Mouse (Mus musculus) forebrain, embryonic 11.5 days (tissue): ENCODE measurements around the gene Tecpr1. TPM values are rescaled to one million over a fixed set of nuclear protein-coding genes. Genes with fewer than 3 reads are reported as not detected.

Source experiments
- ATAC-seq: fragments of 200-750 bp; cut with Nextera tagmentation; replicated peaks from 2 replicates; pipeline ENCODE4 v1.8.0; 2017; ENCODE audit warnings: moderate TSS enrichment; ENCODE audit not compliant: low FRiP score
- DNase-seq: peaks from one replicate; pipeline ENCODE4 v3.0.0-alpha.2; 2017; ENCODE audit warnings: low spot score
- H3K27ac ChIP-seq: fragments of 300-500 bp; sonication (generic); 2 replicates; pipeline ENCODE4 v1.5.1; 2014; ENCODE audit warnings: low read depth, low read length
- H3K27me3 ChIP-seq: fragments of 300-500 bp; sonication (generic); 2 replicates; pipeline ENCODE4 v1.6.1; 2014; ENCODE audit warnings: mild to moderate bottlenecking, low read length, mixed read lengths; ENCODE audit not compliant: control insufficient read depth, insufficient read depth
- H3K36me3 ChIP-seq: fragments of 300-500 bp; sonication (generic); 2 replicates; pipeline ENCODE4 v1.6.1; 2014; ENCODE audit warnings: mild to moderate bottlenecking, low read length, moderate library complexity, mixed read lengths; ENCODE audit not compliant: control insufficient read depth, insufficient read depth
- H3K4me1 ChIP-seq: fragments of 300-500 bp; sonication (generic); replicated peaks from 2 replicates; pipeline ENCODE4 v1.6.1; 2014; ENCODE audit warnings: low read length, mixed read lengths; ENCODE audit not compliant: control insufficient read depth, insufficient read depth
- H3K4me2 ChIP-seq: fragments of 300-500 bp; sonication (generic); 2 replicates; pipeline ENCODE4 v1.6.1; 2014; ENCODE audit warnings: low read depth, mild to moderate bottlenecking, low read length, moderate library complexity, mixed read lengths; ENCODE audit not compliant: severe bottlenecking
- H3K4me3 ChIP-seq: fragments of 300-500 bp; sonication (generic); 2 replicates; pipeline ENCODE4 v1.5.1; 2014; ENCODE audit warnings: low read depth, low read length
- H3K9ac ChIP-seq: fragments of 300-500 bp; sonication (generic); 2 replicates; pipeline ENCODE4 v1.6.1; 2014; ENCODE audit warnings: low read length
- H3K9me3 ChIP-seq: fragments of 300-500 bp; sonication (generic); 2 replicates; pipeline ENCODE4 v1.6.1; 2016; ENCODE audit warnings: low read length, mixed read lengths; ENCODE audit not compliant: control insufficient read depth
- WGBS: fragments of 180-500 bp; shearing (Covaris S2); extraction: QIAGEN DNeasy Blood & Tissue Kit; methylation state at CpG from one replicate; pipeline ENCODE4 v1.1.7; 2014; 5-methylcytosine and 5-hydroxymethylcytosine counted together
- polyA plus RNA-seq: library from polyadenylated mRNA; unstranded; fragments of >200 nt; fragmentation: Nextera tagmentation; extraction: Ambion mirVana; gene quantifications from 2 replicates; pipeline ENCODE4 v1.2.1, GENCODE M21; 2014

The Tecpr1 gene
- polyA plus RNA-seq, 1 experiment from 2014 or later: 20.1 TPM

DNA sequence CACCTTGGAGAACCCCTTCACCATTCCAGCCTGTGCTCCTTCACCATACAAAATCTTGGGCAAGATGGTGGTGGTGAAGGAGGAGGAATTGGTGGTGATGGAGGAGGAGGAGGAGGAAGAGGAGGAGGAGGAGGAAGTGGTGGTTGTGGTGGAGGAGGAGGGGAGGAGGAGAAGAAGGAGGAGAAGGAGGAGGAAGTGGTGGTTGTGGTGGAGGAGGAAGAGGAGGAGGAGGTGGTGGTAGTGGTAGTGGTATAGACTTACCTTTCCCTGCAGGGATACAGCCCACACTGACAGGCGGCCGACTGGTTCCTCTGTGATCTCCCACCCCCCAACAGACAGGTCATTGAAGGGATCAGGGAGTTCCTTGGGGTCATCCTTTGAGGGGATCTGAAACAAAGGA is 7.4 kb downstream of the Tecpr1 start:
- whole genome bisulfite sequencing: 86% methylated on average over 2 of the region's 2 CpGs
- Histone ChIP-seq H3K9me3 (no peaks in the 10 kb centered on the region), H3K9ac (no peak overlapping the region), H3K4me3 (no peak overlapping the region), H3K27ac (no peak overlapping the region), H3K4me2 (no peak overlapping the region), H3K36me3 (no peaks in the 10 kb centered on the region; the same call in 1 of the 2 replicates), H3K27me3 (no peaks in the 10 kb centered on the region), H3K4me1 (no peaks in the 10 kb centered on the region)
- DNase-seq (no peak), ATAC-seq (no peak)

DNA sequence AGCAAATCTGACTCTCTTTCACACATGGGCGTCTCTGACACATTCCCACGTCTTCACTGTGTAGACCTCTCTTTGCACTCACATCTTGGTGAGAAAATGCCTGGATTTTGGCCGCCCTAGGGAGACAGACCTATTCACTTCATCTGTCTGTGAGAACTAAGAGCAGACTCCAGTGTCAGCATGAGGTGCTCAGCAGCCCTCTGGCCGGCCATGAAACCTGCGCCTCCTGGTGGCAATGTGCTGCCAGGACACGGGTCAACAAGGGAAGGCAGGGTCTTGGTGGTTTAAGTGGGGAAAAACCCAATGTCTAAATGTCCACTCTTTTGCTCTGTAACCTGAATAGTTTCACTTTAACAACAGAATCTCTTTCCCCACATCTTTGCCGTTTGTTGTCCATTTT is 9.0 kb downstream of the Tecpr1 start:
- Histone ChIP-seq H3K4me3 (no peak overlapping the region), H3K27me3 (no peaks in the 10 kb centered on the region), H3K27ac (no peak overlapping the region), H3K4me1 (no peaks in the 10 kb centered on the region), H3K36me3 (no peaks in the 10 kb centered on the region; the same call in 1 of the 2 replicates), H3K9ac (no peak overlapping the region), H3K4me2 (no peak overlapping the region), H3K9me3 (no peaks in the 10 kb centered on the region)
- WGBS: 34% methylated on average over 7 of the region's 7 CpGs
- DNase-seq: peak; percentile 80
- ATAC-seq: no peak

DNA sequence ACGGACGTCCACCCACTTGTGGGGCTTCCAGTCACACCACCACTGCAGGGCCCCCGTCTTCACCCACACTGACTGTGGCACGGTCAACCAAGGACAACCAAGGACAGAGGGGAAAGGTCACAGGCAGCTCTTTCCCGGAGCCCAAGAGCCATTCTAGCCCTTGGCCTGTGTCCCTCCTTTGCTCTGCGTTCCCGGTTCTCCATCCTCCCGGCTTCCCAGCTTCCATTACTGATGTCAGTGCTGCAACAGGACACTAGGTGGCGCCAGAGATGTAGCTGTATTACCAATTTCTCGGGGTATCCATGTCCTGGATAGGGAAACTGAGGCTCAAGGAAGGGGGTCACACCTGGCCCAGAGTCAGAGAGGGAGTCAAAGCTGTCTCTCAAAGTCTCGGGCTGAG is 15.9 kb downstream of the Tecpr1 start:
- H3K4me2 ChIP-seq: no peak overlapping the region
- no peaks in the 10 kb centered on the region for H3K4me1 ChIP-seq
- H3K36me3 ChIP-seq: no peaks in the 10 kb centered on the region; the same call in 1 of the 2 replicates
- WGBS: 50% methylated on average over 11 of the region's 11 CpGs
- DNase-seq: peak; percentile 71
- no peak for ATAC-seq
- H3K4me3 ChIP-seq: no peak overlapping the region
- H3K9ac ChIP-seq: no peak overlapping the region
- no peaks in the 10 kb centered on the region for H3K27me3 ChIP-seq
- H3K27ac ChIP-seq: no peak overlapping the region
- H3K9me3 ChIP-seq: peaks cover 1% of the 10 kb centered on the region; the same call in 1 of the 2 replicates

GRCm38 (mm10) chr5:144206069-144206468 is 17.3 kb downstream of the Tecpr1 start:
- Histone ChIP-seq H3K36me3 (no peaks in the 10 kb centered on the region; the same call in 1 of the 2 replicates), H3K9me3 (peaks cover 5% of the 10 kb centered on the region; the same call in 1 of the 2 replicates), H3K4me3 (no peak overlapping the region), H3K4me2 (no peak overlapping the region), H3K27me3 (no peaks in the 10 kb centered on the region), H3K4me1 (no peaks in the 10 kb centered on the region), H3K27ac (no peak overlapping the region), H3K9ac (no peak overlapping the region)
- ATAC-seq (no peak), DNase-seq (no peak)
- 95% methylated on average over 15 of the region's 15 CpGs for WGBS

GRCm38 (mm10) chr5:144204911-144205310 is 18.5 kb downstream of the Tecpr1 start:
- Histone ChIP-seq H3K27me3 (no peaks in the 10 kb centered on the region), H3K9ac (no peak overlapping the region), H3K4me2 (no peak overlapping the region), H3K4me1 (no peaks in the 10 kb centered on the region), H3K9me3 (peaks cover 5% of the 10 kb centered on the region; the same call in 1 of the 2 replicates), H3K27ac (no peak overlapping the region), H3K36me3 (no peaks in the 10 kb centered on the region; the same call in 1 of the 2 replicates), H3K4me3 (no peak overlapping the region)
- DNase-seq (no peak), ATAC-seq (no peak)
- WGBS: 54% methylated on average over 10 of the region's 10 CpGs

GRCm38 (mm10) chr5:144204303-144204702 is 19.1 kb downstream of the Tecpr1 start:
- DNase-seq (no peak), ATAC-seq (no peak)
- H3K27ac ChIP-seq: no peak overlapping the region
- H3K36me3 ChIP-seq: no peaks in the 10 kb centered on the region; the same call in 1 of the 2 replicates
- no peaks in the 10 kb centered on the region for H3K27me3 ChIP-seq
- WGBS: 93% methylated on average over 12 of the region's 12 CpGs
- no peaks in the 10 kb centered on the region for H3K4me1 ChIP-seq
- H3K4me2 ChIP-seq: no peak overlapping the region
- no peak overlapping the region for H3K9ac ChIP-seq
- peaks cover 5% of the 10 kb centered on the region; the same call in 1 of the 2 replicates for H3K9me3 ChIP-seq
- no peak overlapping the region for H3K4me3 ChIP-seq

DNA sequence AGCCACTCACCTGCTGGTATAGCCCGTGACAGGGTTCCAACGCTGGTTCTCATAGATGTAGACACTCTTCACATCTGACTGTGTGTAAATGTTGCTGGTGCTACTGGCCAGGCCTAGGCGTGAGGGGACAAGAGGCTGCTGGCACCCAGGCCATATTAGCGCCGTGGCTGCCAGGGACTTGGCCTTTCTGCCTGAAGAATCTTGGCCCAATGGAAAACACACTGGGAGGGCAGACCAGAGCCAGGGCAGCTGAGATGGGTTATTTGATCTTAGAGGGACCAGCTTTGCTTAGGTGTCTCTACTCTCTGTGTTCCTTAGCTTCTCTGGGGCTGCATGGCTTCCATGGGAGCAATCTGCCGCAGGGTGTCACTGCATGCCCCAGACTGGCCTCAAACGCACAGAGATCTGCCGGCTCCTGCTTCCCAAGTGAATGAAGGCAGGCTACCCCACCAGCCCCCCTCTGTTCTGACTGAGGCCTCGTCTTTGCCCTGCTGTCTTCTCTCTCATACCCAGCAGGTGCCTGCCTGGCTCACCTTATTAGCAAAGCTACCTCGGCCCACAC is 19.9 kb downstream of the Tecpr1 start:
- no peak for ATAC-seq
- no peak for DNase-seq

DNA sequence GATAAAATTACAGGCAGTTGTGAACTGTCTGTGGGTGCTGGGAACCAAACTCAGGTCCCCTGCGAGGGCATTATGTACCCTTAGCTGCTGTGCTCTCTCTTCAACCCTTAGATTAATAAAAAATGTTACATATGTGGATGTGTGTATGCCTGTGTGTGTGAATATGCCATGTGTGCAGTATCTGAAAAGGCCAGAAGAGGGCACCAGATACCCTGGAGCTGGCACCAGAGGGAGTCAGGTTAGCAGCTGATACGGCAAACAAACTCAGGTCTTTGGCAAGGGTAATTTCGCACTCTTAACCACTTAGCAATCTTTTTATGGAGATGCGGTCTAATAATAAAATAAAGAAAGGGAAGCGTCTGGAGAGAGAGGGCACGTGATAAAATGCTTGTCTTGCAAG is 21.0 kb downstream of the Tecpr1 start:
- Histone ChIP-seq H3K36me3 (no peaks in the 10 kb centered on the region; the same call in 1 of the 2 replicates), H3K4me3 (no peak overlapping the region), H3K4me1 (no peaks in the 10 kb centered on the region), H3K9me3 (peaks cover 5% of the 10 kb centered on the region; the same call in 1 of the 2 replicates), H3K9ac (no peak overlapping the region), H3K4me2 (no peak overlapping the region), H3K27me3 (no peaks in the 10 kb centered on the region), H3K27ac (no peak overlapping the region)
- DNase-seq (no peak), ATAC-seq (no peak)
- WGBS: 97% methylated on average over 6 of the region's 6 CpGs

More for the DNA sequence above, 19.9 kb downstream of the Tecpr1 start:
- no peak overlapping the region for H3K4me2 ChIP-seq
- H3K27ac ChIP-seq: no peak overlapping the region
- H3K9ac ChIP-seq: no peak overlapping the region
- H3K36me3 ChIP-seq: no peaks in the 10 kb centered on the region; the same call in 1 of the 2 replicates
- H3K4me1 ChIP-seq: no peaks in the 10 kb centered on the region
- no peaks in the 10 kb centered on the region for H3K27me3 ChIP-seq
- H3K4me3 ChIP-seq: no peak overlapping the region
- 92% methylated on average over 10 of the region's 10 CpGs for WGBS
- H3K9me3 ChIP-seq: peaks cover 5% of the 10 kb centered on the region; the same call in 1 of the 2 replicates

- Histone ChIP-seq H3K4me1 (no peaks in the 10 kb centered on the region), H3K36me3 (no peaks in the 10 kb centered on the region; the same call in 1 of the 2 replicates), H3K27me3 (no peaks in the 10 kb centered on the region), H3K4me2 (no peak overlapping the region), H3K4me3 (no peak overlapping the region), H3K9ac (no peak overlapping the region), H3K27ac (no peak overlapping the region), H3K9me3 (peaks cover 5% of the 10 kb centered on the region; the same call in 1 of the 2 replicates)
- DNase-seq (no peak), ATAC-seq (no peak)
- WGBS: 90% methylated on average over 11 of the region's 11 CpGs
Observed at GRCm38 (mm10) chr5:144200616-144201015, 22.8 kb downstream of the Tecpr1 start.
